Mouse (Mus musculus): ENCODE data around the gene AB124611.
"Not testable (repeated sequence)": the region's sequence is repeated elsewhere in the genome, so short reads cannot be mapped to it uniquely, and the experiment has no call there.

AB124611 gene

DNA sequence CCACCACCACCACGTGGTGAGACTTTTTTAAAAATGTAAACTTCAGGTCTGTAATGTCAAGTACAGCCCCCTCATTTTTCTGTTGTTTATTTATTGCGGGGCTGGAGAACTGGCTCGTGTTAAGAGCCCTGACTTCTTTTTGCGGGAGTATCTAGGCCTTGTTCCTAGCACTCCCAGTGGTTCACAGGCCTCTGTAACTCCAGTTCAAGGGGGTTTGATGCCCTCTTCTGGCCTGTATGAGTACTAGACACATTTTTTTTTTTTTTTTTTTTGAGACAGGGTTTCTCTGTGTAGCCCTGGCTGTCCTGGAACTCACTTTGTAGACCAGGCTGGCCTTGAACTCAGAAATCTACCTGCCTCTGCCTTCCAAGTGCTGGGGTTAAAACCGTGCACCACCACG, 7.3 kb upstream of the AB124611 start:
- DNase-seq (ENCODE audit: low read depth, low spot score), result not testable (repeated sequence)

DNA sequence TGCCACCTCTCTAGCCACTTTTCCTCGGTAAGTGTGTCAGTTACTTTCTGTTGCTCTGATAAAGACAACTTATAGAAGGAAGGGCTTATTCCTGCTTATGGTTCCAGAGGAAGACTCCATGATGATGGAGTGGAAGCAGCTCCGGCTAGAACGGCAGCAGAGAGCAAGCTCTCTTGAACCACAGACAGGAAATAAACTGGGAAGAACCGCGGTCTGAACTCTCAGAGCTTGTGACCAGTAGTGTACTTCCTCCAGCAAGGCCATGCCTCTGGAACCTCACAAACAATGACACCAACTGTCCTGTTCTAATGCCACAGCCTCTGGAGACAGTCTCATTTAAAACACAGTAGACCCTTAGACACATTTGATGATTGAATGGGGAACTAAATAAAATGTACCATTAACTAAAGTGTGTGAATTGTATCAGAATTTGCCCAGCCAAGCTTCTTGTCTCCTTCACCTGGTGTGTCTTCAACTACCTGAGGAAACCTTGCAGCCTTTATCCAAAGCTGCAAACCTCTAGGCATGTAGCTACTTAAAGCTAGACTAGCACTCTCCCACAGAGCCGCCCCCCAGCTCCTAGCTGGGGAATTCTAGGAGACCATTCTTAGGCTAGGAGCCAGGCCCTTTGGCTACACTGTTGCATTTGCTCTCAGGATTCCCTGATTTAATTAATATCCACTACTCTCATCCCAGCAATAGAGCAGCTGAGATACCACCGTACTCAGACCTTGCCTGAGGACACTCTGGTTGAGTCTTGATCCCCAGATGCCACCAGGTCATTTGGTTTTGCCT, 637 bp upstream of the AB124611 start:
- DNase-seq (ENCODE audit: low read depth, low spot score), result no peak

DNA sequence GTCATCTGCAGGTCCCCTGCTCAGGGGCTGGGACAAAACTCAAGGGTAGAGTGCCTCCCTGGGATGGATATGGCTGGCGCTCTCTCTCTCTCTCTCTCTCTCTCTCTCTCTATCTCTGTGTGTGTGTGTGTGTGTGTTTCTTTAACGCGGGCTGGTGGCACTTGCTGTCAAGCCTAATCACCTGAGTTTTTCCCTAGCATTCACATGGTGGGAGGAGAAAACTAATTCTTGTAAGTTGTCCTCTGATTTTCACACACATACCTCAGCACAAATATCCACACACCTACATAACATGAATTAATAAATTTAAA, 613 bp downstream of the AB124611 start:
- DNase-seq (ENCODE audit: low read depth, low spot score), result no peak

DNA sequence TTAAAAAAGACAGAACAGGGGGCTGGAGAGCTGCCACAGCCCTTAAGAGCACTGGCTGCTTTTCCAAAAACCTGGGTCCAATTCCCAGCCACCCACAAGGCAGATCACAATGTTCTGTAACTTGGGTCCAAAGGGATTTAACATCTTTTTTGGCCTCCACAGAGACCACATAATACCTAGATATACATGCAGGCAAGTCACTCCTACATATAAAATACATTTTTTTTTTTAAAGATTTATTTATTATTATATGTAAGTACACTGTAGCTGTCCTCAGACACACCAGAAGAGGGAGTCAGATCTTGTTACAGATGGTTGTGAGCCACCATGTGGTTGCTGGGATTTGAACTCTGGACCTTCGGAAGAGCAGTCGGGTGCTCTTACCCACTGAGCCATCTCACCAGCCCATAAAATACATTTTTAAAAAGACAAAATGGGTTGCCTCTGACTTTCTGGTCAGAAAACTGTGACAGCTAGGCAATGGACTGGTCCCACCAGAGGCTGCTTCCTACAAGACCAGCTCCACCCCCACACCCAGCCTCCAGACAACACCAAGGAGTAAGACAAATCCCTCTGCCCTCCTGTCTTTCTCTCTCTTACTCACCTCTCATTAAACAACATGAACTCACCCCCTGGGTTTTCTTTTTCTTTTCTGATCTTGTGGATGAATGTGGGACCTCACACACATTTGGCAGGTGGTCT, 1.3 kb downstream of the AB124611 start:
- DNase-seq (ENCODE audit: low read depth, low spot score), result no peak

DNA sequence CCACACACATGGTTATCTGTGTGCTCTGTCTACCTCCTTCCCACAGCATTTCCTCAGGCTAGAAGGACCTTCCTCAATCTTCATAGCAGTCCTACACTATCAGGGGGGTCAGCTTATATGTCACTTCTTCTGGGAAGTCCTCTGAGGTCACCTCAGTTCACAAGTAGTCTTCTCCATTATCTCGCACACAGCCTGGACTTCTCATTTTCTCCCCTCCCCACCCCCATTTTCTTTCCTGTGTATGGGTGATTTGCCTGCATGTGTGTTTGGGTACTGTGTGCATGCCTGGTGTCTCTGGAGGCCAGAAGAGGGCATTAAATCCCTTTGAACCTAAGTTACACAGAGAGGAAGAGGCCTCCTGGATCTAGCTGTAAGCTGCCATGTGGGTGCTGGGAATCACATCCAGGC, 1.9 kb downstream of the AB124611 start:
- no peak for DNase-seq (ENCODE audit: low read depth, low spot score)

DNA sequence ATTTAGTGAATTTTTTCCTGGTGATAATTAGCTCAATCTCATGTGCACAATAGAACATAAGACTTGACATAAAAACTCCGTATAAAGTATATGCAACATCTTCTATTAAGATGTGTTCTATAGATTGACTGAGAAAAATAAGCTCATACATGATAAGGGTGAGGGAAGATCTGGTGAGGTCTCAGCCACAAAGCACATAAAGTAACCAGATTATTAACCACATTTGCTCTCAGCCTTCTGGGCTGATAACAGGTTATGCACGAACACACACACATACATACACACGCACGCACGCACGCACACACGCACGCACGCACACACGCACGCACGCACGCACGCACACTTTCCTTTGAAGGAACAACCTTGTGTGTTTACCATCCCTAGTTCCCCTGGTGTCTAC, 10.5 kb downstream of the AB124611 start:
- no peak for DNase-seq (ENCODE audit: low read depth, low spot score)

DNA sequence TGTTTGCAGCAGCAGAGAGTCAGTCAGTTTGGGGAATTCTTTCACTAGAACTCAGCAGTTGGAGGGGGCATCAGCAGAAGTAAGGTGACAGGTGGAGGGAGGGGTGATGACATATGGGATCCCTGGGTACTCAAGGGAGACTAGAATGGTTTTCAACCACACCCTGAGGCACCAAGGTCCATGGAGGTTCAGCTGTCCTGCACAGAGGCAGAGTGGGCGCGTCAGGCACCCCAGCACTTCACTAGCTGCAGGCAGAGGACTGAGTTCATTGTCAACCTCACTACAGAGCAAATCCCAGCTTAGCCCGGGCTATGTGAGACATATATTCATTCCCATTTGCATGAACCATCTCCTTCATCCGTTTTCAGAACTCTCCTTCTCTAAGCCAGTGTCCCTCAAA, 11.0 kb downstream of the AB124611 start:
- DNase-seq (ENCODE audit: low read depth, low spot score), result no peak

DNA sequence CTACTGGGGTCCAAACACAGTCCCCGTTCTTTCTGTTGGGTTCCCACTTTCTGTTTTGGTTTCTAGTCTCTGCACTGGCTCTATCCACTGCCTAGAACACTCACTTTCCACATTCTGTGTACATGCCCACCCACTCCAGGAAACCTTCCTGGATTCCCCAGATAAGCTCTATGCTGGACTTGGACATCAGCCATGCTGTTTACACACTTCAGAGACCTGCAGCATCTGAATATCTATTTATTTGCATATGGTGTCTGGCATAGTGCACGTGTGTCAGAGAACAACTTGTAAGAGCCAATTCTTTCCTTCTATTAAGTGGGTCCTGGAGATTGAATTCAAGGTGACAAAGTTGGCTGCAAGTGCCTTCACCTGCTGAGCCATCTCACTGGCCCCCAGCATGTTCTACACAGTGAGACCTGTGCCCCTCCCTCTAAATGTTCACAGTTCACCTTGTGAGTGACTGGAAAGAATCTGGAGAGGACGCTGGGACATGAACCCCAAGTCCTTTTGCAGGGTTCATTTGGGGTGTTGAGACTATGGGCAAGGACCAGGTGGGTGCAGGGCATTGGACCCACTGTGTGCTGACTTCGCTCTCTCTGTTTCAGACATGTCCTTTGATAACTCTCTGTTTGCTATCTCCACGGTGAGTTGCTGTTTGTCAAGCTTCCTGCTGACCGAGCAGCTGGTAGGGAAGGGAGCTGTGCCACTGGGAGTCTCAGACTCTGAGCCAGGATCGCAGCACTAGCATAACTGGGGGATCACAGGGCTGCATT, 14.2 kb downstream of the AB124611 start:
- DNase-seq (ENCODE audit: low read depth, low spot score), result no peak

DNA sequence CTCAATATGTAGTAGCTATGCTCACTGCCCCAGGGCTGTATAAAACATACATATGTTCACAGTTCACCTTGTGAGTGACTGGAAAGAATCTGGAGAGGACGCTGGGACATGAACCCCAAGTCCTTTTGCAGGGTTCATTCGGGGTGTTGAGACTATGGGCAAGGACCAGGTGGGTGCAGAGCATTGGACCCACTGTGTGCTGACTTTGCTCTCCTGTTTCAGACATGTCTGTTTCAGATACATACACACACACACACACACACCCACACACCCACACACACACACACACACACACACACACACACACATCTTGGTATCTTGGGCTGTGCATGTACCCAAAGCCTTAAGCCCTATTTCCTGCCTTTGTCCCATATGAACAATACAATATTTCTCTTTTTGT, 16.0 kb downstream of the AB124611 start:
- DNase-seq (ENCODE audit: low read depth, low spot score), result not testable (repeated sequence)

DNA sequence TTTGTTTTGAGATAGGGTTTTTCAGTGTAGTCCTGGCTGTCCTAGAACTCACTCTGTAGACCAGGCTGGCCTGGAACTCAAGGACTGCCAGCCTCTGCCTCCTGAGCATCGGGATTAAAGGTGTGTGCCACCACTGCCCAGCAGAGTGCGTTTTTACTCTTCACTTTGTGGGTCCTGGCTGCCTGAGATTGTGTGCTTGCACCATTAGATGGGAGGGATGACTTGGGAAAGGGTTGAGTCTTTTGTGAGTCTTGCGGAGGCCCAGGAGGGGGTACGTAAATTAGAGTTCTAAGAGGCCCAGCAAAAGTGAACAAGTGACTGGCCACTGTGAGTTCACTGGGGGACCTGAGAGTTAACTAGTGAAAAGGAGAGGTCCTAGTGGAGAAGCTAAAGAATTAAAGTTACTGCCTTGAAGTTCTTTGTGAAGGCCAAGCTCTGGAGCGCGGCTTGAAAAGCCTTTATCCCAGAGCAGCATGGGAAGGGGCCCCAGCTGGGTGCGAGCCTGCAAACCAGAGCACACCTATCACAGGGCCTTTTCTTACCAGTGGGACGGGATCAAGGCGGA, 19.5 kb downstream of the AB124611 start:
- DNase-seq (ENCODE audit: low read depth, low spot score), result no peak

DNA sequence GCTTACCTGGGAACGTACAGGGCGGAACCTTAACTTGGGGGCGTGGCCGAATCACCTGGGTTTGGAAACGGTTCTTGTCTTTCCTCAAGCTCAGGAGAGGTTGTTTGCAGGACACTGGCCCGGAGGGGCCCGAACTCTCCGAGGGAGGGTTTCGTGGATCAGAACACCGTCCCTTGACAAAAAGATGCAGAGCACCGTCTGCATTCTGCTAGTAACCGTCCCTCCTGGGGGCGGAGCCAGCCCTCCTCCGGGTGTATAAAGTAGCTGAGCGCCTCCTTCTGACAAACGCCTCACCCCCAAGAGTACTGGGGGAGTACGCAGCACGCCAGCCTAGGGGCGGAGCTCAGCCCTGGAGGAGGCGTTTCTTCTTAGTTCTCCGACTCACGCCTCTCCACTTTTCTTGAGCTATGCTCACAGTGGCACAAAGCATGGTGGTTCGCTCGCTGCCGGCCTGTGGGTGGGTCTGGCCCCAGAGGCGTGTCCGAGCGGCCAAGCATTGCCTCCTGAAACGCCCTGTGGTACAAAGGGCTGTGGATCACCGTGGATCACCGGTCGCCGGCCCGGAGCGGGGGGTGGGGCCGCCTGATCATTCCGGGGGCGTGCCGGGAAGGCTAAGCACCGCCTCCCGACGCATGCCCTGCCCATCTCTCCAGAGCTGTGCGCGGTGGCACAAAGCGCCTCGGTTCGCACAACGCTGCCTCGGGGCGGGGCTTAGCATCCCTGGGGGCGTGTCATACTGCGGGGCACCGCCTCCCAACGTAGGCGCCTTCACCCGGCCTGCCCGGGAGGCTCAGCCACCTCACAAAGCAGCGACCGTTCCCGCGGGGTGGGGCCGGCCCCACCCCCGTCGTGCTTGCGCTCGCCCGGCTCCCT, 20.2 kb downstream of the AB124611 start:
- DNase-seq (ENCODE audit: low read depth, low spot score), result peak; percentile 96

DNA sequence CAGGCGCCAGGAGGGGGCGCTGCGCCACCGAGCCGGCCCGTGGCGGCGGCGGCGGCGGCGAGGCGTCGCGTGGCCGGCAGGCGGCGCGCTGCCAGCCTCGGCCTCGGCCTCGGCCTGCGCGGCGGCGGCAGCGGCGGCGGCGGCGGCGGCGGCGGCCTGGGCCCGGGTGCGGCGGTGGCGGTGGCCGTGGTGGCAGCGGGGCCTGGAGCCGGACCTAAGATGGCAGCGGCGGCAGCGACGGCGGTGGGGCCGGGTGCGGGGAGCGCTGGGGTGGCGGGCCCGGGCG, 20.8 kb downstream of the AB124611 start, which contains the start of gene Carm1:
Gene Carm1, plus strand, starts transcription at position 106 of the 286 bp plus-strand sequence.
- DNase-seq (ENCODE audit: low read depth, low spot score), result no peak

DNA sequence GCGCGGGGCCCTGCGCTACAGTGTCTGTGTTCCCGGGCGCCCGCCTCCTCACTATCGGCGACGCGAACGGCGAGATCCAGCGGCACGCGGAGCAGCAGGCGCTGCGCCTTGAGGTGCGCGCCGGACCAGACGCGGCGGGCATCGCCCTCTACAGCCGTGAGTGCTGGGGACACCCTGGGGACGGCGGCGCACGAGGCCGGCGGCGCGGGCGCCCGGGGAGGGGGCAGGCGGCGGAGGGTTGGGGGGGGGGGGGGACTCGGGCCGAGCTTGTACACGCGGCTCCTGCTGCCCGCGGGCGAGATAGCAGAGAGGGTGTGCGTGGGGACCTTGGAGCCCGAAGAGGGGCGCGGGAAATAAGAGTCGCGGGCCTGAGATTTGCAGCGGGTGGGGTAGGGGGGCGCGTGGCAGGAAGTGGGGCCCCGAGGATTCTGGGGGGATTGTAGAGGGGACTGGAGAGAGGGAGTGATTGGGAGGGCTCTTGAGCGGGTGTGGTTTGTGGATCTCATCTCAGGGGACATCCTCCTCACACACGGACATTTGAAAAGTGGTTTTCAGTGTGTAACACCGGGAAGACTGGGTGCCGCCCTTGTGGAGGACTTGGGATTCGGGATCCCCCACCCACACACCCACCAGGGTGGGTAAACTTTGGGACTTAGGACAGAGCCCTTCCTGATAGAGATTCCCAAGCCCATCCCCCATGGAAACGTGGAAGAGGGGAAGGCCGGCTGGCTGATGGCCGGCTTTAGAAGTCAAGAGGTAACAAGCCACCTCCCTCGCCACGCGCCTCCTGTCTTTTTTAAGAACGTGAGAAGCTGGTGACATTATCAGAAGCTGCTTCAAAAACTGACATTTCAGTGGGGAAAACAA, 21.3 kb downstream of the AB124611 start:
- DNase-seq (ENCODE audit: low read depth, low spot score), result no peak

DNA sequence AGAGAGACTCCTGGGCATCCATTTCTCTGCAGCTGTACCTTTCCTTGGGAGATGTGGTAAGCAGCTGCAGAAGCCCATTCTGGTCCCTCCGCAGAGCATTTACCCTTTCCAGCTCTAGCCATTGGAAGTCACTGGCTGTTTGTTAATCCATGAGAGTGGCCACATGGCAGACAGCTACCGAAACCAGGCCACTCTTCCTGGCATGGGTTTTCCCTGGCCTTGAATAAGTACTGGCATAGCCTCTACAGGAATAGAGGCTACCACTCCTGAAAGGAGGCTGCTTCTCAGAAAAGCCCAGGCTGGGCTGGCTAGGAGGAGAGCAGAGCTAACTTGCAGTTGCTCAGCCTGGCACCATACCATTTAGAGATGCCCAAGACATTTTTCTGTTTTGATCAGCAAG, 25.1 kb downstream of the AB124611 start:
- DNase-seq (ENCODE audit: low read depth, low spot score), result no peak

DNA sequence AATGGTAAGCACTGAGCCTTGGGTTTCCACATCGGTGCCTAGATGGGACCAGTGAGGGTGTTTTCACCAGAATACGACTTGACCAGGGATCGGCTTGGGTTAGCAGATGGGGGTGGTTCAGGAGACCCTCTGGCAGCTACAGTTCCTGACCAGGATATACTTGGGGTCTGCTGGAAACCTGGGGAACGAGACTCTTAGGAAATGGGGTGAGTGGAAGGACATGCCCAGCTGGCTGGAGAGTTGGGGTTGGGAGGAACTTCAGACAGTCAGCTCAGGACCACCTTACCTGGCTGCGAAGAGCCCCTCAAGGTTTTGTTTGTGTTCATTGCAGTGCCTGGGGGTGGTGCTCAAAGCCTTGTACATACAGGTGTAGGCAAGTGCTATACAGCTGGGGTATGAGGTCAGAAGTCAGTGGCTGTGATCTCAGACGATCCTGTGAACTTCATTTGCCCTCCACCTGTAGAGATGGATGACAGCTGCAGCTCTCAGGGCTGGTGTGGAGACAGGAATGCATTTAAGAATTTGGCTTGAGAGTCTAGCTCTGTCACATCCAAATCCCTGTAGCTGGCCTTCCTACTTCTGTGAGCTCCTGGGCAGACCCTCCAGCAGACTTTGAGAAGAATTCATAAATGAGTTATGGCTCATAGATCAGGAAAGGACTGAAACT, 27.8 kb downstream of the AB124611 start:
- DNase-seq (ENCODE audit: low read depth, low spot score), result no peak

DNA sequence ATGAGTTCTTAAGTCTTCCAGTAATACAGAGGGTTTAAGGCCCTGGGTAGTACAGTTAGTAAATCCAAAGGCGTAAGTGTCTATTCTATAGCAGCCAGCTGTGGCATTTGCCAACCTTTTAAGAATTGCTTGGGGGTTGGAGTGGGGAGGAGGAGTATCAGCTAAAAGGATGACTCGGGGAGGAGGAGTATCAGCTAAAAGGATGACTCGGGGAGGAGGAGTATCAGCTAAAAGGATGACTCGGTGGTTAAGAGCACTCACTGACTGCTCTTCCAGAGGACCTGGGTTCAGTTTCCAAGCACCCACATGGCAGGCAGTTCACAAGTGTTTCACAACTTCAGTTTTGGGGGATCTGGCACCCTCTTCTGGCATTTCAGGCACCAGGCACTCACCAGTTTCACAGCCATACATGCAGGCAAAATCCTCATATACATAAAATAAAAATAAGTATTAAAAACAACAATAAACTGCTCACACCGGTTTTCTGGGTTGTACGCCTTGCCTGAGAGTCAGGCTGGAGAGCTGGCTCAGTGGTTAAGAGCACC, 29.3 kb downstream of the AB124611 start:
- no peak for DNase-seq (ENCODE audit: low read depth, low spot score)

DNA sequence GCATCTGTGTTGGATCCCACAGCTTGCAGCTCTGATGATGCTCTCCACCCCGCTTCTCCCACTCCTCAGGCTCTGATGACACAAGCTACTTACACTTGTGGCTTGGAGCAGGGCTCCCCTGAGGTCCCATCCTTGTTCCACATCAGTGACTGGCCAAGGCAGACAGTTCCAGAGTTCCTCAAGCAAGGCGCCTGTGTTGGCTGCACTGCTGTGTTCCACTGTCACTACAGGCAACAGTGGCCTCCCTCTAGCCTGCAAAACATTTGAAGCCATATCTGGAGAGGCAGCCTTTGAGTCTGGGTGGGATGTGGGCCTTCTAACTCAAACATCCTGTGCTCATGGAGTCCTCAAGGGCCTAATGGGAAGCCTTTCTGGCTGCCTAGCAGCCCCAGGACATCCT, 31.0 kb downstream of the AB124611 start:
- DNase-seq (ENCODE audit: low read depth, low spot score), result no peak

DNA sequence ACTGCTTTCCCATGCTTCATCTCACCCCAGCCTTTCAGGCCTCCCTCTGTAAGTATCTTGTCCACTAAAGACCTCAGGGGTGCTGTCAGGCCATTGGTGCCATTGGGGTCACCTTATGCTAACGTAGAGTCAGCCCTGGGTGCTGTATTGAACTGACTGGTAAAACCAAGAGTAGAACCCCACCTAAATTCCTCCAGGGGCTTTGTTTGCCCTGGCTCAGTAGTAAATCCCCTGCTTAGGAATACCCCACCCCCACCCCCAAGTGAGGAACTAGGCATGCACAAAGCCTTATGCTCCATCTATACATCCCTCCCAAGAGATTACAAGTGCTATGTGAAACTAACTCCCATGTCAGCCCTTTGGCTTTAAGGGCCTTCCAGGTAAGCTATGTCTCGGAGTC, 31.6 kb downstream of the AB124611 start:
- DNase-seq (ENCODE audit: low read depth, low spot score), result no peak

DNA sequence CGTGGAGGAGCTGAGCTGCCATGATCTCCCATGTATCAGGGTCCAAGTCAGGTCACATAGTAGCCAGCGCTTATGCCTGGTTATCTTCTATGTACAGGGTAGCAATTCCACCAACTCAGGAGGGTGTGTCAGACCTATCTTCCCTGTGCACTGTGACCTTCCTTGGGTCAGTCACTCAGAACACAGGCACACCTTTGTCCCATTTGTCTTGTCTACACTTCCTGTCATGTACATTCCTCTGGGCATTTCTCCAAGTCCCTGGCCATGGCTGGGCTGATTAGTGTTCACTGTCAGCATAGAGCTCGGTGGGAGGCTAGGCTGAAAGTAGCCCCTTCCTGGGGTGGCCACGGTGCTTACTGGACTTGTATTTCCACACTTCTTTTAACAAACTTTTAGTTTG, 32.4 kb downstream of the AB124611 start:
- no peak for DNase-seq (ENCODE audit: low read depth, low spot score)

DNA sequence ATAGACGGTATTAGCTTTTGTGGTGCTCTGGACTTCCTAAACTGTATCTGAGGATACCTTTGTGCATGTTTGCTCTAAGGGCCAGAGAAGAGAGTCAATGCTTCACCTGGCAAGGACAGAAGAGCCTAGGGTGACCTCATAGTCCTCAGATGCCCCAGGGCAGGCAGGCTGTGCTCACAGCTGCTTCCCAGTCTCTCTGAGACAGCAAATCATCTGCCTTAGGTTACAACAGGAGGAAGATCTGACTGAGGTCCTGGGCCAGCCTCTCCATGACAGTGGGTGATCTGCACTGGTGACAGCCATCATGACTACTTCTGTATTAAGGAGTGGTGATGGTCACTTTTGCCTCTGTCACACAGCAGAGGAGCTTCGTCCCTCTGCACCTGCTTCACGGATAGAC, 33.2 kb downstream of the AB124611 start:
- DNase-seq (ENCODE audit: low read depth, low spot score), result no peak
